Mouse (Mus musculus) liver, postnatal 0 days (tissue): Measurements from ENCODE around the gene Tmem252.

Experiments used
- CTCF ChIP-seq: sonication (generic); IDR thresholded peaks from 2 replicates; pipeline ENCODE4 v1.5.1; 2016; ENCODE audit warnings: antibody characterized with exemption, low read depth
- EP300 ChIP-seq: IDR thresholded peaks from 2 replicates; pipeline ENCODE4 v1.6.1; 2016; ENCODE audit warnings: antibody characterized with exemption, low read depth, mild to moderate bottlenecking

DNA sequence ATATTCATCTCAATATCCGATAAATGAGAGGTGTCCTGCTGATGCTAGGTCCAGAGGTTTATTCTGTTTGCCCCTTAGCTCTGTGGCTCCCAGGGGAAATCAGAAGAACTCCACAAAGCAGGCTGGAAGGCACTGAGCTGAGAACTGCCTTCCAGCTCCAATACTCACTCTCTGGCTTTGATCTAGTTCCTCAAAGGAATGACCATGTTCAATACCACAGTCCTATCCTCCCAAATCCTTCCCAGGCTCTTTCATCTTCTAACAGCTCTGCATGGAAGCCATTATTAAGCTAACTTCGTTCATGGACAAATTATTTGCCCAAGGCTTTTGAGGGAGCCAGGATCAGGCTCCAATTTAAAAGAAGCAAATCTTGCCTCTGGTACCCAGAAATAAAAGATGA is 22.2 kb upstream of the Tmem252 start:
- TF ChIP-seq CTCF = no peak
- TF ChIP-seq EP300 = no peak
